Mouse (Mus musculus): ENCODE data around the gene Eps8l2. TPM values are rescaled to one million over a fixed set of nuclear protein-coding genes. Genes with fewer than 3 reads are reported as not detected.

Eps8l2 gene
- polyA plus RNA-seq, 1 experiment, result 1.6 TPM

DNA sequence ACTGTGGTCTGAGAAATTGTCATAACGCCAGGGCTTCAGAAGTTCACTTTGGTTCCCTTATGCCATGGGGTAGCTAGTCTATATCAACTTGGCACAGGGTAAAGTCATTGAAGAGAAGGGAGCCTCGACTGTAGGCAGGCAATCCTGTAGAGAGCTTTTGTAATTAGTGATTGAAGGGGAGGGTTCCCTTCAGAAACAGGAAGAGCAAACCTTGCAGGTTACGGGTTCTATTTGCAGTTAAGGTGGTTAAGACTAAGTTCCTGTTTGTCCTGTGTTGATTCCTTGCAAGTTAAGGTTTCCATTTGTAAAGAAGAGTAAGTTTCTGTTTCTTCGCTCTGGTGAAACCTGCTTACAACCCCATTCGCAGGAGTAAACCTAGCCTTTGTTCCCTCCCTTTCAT lies 31.2 kb downstream of the Eps8l2 start:
- DNase-seq (ENCODE audit: low read depth), result no peak
- TF ChIP-seq CTCF (IDR thresholded peaks at IDR 0.05; ENCODE audit: borderline replicate concordance, extremely low read depth, insufficient read depth, insufficient read length) (no peak), POLR2A (IDR thresholded peaks at IDR 0.05; ENCODE audit: borderline replicate concordance, extremely low read depth, insufficient read depth, insufficient read length, poor library complexity, severe bottlenecking) (no peak)

GRCm38 (mm10) chr7:141371942-141372595 lies 33.4 kb downstream of the Eps8l2 start:
- TF ChIP-seq POLR2A (IDR thresholded peaks at IDR 0.05; ENCODE audit: borderline replicate concordance, extremely low read depth, insufficient read depth, insufficient read length, poor library complexity, severe bottlenecking), result no peak
- TF ChIP-seq CTCF (IDR thresholded peaks at IDR 0.05; ENCODE audit: borderline replicate concordance, extremely low read depth, insufficient read depth, insufficient read length), result no peak
- DNase-seq (ENCODE audit: low read depth), result no peak

DNA sequence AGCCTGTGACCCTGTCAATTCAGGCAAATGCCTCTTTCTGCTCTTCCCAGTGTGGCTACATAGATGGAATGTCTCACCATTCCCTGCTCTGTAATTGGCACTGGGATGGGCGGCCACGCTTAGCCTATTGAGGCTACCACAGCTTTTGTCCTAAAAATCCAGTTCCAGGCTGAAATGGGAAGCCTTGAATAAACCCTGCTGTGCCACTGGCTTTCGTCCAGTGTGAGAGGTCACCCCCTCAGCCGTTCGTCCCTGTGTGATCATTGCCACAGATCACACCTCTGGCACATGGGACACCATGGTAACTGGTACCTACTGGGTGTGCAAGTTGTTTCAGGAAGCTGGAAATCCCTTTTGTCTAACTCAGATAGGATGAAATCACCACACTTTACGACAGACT lies 34.9 kb downstream of the Eps8l2 start:
- no peak for TF ChIP-seq CTCF (IDR thresholded peaks at IDR 0.05; ENCODE audit: borderline replicate concordance, extremely low read depth, insufficient read depth, insufficient read length)
- no peak for TF ChIP-seq POLR2A (IDR thresholded peaks at IDR 0.05; ENCODE audit: borderline replicate concordance, extremely low read depth, insufficient read depth, insufficient read length, poor library complexity, severe bottlenecking)
- peak; percentile 44 for DNase-seq (ENCODE audit: low read depth)

- no peak for DNase-seq (ENCODE audit: low read depth)
- TF ChIP-seq CTCF (IDR thresholded peaks at IDR 0.05; ENCODE audit: borderline replicate concordance, extremely low read depth, insufficient read depth, insufficient read length) (no peak), POLR2A (IDR thresholded peaks at IDR 0.05; ENCODE audit: borderline replicate concordance, extremely low read depth, insufficient read depth, insufficient read length, poor library complexity, severe bottlenecking) (no peak)
Observed at GRCm38 (mm10) chr7:141374399-141374798, 35.7 kb downstream of the Eps8l2 start.

- TF ChIP-seq CTCF (IDR thresholded peaks at IDR 0.05; ENCODE audit: borderline replicate concordance, extremely low read depth, insufficient read depth, insufficient read length) (no peak), POLR2A (IDR thresholded peaks at IDR 0.05; ENCODE audit: borderline replicate concordance, extremely low read depth, insufficient read depth, insufficient read length, poor library complexity, severe bottlenecking) (no peak)
- DNase-seq (ENCODE audit: low read depth), result no peak
Observed at GRCm38 (mm10) chr7:141379584-141379983, 40.9 kb downstream of the Eps8l2 start.

DNA sequence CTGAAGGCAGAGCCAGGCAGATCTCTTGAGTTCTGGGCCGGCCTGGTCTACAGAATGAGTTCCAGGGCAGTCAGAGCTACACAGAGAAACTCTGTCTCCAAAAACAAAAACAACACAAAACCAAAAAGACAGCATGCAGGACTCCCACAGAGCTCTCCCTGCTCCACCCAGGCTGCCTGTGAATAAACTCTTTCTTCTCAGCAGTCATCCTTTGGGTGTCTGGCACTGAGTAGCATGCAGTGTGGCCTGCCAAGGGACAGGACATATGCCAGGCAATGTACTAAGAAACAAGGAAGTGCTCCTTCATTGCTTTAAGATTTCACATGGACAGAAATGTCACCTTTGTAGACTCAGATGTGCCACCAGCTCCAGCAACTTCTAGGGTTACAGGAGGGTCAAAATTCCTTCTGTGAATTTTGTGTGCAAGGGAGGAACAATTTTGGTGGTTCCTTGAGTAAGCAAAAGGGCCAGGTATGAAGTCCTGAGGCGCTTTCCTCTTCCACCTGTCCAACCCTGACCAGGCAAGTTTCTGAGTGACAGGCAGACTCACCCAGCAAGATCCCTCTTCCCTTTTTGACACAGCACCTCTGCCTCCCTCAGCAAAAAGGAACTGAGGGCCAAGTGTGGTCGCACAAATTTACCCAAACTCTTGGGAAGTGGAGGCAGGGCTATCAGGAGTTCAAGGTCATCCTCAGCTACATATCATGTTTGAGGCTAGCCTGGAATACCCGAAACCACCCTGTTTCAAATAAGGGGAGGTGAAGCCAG lies 42.6 kb downstream of the Eps8l2 start:
- DNase-seq (ENCODE audit: low read depth), result no peak
- TF ChIP-seq POLR2A (IDR thresholded peaks at IDR 0.05; ENCODE audit: borderline replicate concordance, extremely low read depth, insufficient read depth, insufficient read length, poor library complexity, severe bottlenecking) (no peak), CTCF (IDR thresholded peaks at IDR 0.05; ENCODE audit: borderline replicate concordance, extremely low read depth, insufficient read depth, insufficient read length) (no peak)

GRCm38 (mm10) chr7:141387807-141388486 lies 49.3 kb downstream of the Eps8l2 start:
- DNase-seq (ENCODE audit: low read depth), result no peak
- TF ChIP-seq CTCF (IDR thresholded peaks at IDR 0.05; ENCODE audit: borderline replicate concordance, extremely low read depth, insufficient read depth, insufficient read length), result no peak
- no peak for TF ChIP-seq POLR2A (IDR thresholded peaks at IDR 0.05; ENCODE audit: borderline replicate concordance, extremely low read depth, insufficient read depth, insufficient read length, poor library complexity, severe bottlenecking)

DNA sequence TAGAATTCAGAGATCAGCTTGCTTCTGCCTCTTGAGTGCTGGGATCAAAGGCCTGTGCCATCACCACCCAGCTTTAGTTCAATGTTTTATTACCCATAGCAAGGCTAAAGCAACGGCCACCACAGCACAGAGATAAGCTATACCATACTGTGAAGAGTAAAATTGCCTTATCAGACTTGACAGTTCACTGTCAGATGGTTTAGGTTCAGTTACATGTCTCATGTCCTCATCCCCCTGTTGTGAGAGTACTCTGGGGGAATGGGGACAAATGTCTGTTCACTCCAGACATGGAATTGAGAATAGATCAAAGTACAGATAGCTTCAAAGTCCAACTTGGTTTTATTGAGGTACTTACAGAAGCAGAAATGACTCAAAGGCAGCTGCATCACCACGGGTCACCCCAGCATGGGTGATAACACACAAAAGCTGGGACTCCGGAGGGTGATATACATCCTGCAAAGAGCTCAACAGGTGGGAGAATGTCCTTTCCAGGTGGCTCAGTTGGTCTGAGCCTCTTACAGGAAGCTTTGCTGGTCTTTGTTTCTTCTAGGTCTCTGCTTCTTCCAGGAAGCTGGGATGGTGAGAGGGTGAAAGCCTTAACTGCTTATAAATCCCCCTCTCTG lies 49.9 kb downstream of the Eps8l2 start:
- DNase-seq (ENCODE audit: low read depth), result no peak
- no peak for TF ChIP-seq POLR2A (IDR thresholded peaks at IDR 0.05; ENCODE audit: borderline replicate concordance, extremely low read depth, insufficient read depth, insufficient read length, poor library complexity, severe bottlenecking)
- TF ChIP-seq CTCF (IDR thresholded peaks at IDR 0.05; ENCODE audit: borderline replicate concordance, extremely low read depth, insufficient read depth, insufficient read length), result no peak

- no peak for TF ChIP-seq CTCF (IDR thresholded peaks at IDR 0.05; ENCODE audit: borderline replicate concordance, extremely low read depth, insufficient read depth, insufficient read length)
- no peak for TF ChIP-seq POLR2A (IDR thresholded peaks at IDR 0.05; ENCODE audit: borderline replicate concordance, extremely low read depth, insufficient read depth, insufficient read length, poor library complexity, severe bottlenecking)
Observed at GRCm38 (mm10) chr7:141390326-141391259, 51.9 kb downstream of the Eps8l2 start.

More at GRCm38 (mm10) chr7:141390326-141391259, 51.9 kb downstream of the Eps8l2 start:
- no peak for DNase-seq (ENCODE audit: low read depth)

Measured in brain, embryonic 14.5 days (tissue).